Mouse (Mus musculus) CD4-positive helper T cell, adult 2 months (primary cell): ENCODE data around the gene Pou6f1.
"Not testable (repeated sequence)": the region's sequence is repeated elsewhere in the genome, so short reads cannot be mapped to it uniquely, and the experiment has no call there.

Experiments
- DNase-seq: peaks from one replicate; pipeline ENCODE4 v3.0.0-alpha.2; 2012; ENCODE audit warnings: low read depth, missing footprints, low spot score

Gene Pou6f1

DNA sequence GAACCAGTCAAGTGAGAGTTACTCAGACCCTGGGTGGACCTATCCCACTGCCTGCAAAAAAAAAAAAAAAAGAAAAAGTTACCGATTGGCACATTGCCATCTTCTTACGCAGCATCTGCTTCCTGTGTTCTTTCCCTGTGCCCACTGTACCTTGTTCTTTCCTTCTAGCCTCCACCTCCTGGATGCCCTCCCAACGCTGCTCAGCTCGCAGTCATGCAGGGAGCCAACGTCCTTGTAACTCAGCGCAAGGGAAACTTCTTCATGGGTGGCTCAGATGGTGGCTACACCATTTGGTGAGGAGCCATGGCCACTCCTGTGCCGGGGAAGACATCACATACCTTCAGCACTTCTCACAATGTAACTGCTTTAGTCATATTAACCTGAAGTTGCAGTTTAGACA is 19.4 kb upstream of the Pou6f1 start:
- no peak for DNase-seq

DNA sequence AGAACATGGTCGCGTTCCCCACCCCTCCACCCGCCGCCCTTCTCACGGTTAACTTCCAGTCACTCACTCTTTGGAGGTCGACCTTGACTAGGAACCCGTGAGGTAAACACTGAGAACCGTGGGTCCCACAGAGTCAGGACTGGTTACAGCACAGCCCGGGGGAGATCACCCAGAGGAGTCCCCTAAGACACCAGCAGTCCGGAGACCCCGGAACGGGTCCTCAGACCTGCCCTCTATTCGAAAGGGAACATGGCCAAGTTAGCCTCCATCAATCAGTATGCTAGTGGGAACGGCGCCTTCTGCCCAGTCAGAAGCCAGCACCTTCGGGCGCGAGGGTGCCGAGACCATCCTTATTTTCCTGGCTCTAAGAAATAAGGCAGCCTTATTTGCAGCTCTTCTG is 16.4 kb upstream of the Pou6f1 start:
- DNase-seq: no peak

DNA sequence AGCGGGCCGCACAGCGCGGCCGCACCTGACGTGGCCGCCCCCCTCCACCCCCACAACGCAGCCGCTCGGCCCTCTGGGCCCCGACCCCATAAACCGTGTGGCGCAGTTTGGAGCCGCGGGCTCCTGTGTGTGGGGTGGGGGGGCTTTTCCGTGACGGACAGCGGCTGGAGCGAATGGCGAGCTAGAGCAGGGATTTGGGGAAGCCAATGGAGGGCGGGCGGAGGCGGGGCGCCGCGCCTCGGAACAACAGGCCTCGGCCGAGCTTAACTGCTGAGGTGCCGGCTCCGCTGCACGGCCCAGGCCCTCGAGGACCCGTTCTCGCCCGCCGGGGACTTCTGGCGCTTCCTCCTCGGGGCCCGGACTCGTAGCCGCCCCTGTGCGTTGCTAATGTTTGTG is 16.0 kb upstream of the Pou6f1 start:
- peak; percentile 93 for DNase-seq

DNA sequence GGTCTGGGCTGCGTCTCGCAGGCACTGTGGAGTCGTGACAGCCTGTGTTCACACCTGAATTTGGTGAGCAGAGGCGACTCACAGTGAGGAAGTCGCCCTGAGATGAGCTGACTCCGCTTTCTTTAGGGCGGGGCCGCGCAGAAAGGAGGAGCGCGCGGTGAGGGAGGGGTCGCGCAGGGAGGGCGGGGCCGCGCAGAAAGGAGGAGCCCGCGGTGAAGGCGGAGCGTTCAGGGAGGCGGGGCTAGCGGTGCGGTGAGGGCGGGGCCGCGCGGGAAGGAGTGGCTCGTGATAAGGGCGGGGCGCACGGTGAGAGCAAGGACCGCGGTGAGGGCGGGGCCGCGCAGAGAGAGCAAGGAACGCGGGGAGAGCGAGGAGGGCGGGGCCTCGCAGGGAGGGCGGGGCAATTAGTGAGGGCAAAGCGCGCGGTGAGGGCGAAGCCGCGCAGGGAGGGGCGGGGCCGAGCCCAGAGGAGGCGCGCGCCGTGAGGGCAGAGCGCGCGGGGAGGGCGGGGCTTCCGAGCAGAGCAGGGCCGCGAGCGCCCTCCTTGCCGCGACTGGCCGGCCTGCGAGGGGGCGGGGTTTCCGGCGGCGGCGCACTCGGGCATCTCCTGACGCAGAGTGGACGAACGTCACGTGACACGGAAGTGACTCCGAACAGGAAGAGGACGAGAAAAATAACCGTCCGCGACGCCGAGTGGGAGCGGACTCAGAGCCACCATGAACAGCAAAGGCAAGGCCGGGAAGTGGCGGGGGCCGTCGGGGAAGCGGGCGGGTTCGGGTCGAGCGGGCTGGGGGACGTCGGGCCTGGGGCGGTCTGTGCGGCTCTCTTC is 15.4 kb upstream of the Pou6f1 start, which contains the start of gene Dazap2:
Gene Dazap2, plus strand, starts transcription at position 354 of the 829 bp plus-strand sequence.
- peak; percentile 100 for DNase-seq

DNA sequence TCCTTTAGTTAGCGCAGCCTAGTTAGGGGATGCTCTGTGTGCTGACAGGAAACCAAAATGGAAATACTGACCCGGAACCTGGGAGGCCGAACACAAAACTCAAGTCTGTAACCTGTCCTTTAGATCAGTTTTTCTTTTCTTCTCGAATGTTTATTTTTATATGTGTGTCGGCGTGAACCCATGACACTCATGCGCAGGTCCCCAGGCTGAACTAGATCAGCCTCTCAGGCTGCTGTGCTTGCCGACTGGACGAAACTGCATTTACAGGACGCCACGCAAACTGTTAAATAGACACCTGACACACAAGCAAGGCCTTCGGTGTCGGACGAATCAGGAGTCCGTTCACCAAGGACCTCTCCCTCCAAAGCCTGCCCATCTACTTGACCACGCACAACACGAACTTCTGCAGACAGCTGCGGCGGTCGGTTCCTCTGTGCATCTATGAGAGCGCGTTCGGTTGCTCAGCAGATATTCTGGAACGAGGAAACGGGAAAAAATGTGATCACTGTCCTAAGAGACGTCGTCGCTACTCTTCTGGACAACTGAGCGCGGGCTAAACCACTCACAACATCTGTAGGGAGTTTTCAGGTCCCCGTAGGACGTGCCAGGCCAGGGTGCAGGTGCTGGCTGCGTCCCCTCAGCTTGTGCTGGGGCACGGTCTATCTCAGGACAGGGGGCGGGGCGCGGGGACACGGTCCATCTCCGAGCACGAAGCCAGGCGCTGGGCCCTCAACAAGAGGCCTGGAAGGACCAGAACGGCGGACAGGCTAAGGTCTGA is 14.6 kb upstream of the Pou6f1 start:
- no peak for DNase-seq

DNA sequence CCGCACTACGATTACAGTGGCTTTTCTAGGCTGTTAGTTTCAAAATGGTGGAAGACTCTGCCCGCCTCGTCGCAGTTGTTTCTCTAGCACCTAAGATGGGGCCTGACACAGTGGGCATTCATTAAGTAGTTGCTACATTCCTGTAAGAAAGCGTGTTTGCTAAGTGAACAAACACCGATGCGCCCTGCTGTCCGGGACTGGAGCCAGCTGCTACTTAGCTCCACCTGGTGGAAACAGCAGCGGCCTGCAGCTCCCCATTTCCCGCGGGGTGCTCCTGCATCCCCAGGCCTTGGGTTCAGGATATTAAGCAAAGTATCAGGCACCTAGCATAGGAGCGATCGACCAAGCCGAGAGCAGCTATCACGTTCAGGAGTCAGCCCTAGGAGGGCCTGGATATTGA is 13.8 kb upstream of the Pou6f1 start:
- DNase-seq: peak; percentile 80

DNA sequence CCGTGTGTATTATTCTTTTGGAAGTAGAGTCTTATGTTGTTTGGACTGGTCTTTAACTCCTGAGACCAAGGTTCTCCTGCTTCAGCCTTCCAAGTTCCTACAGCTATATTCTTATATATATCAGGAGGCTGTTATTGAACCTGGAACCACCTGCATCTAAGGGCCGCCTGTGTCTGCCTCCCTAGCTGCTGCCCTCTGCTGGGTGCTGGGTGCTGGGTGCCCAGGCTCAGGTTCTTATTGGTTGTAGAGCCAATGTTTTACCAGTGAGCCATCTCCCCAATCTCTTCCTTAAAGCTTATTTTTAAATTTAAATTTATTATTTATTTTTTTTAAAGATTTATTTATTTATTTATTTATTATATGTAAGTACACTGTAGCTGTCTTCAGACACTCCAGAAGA is 12.6 kb upstream of the Pou6f1 start:
- peak; percentile 62 for DNase-seq

DNA sequence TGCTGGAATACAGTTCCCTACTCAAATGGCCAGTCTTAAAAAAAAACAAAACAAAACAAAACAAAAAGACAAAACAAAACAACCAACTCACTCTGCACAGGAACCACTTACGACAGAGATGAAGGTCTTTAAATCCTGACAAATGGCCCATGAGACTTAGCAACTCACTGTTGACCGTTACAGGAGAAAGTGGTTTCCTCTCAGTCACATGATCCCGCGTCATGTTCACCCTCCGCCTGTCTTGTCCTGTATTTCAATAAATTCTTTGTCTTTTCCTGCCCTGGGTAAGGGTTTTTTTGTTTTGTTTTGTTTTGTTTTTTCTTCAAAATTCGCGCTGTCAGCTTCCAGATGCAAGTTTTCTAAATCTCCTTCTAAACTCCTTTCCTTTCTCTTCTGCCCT is 12.2 kb upstream of the Pou6f1 start:
- DNase-seq: no peak

DNA sequence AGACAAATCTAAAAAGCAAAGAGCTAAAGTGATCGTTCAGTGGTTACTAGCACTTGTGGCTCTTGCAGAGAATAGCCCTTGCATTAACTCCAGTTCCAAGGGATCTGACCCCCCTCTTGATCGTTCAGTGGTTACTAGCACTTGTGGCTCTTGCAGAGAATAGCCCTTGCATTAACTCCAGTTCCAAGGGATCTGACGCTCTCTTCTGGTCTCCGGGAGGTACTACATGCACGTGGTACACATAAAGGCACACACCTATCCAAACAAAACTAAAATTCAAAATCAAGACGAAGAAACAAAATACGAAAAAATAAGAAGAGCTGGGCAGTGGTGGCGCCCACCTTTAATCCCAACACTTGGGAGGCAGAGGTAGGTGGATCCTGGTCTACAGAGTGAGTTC is 6.9 kb upstream of the Pou6f1 start:
- not testable (repeated sequence) for DNase-seq

DNA sequence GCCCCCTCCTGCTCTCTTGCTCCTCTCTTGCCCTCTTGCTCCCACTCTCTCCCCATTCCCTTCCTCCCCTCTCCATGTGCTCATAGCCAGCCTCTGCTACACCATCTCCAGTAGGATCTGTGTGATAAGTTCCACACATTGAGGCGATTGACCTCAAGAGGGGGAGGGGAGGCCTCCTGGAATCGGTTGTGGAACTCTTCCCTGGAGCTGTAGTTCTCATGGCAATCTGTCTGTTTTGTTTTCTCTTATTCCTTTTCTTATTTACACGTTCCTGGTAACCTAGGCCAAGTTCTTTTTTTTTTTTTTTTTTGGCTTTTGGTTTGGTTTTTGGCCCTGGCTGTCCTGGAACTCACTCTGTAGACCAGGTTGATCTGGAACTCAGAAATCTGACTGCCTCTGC is 1.9 kb upstream of the Pou6f1 start:
- no peak for DNase-seq

DNA sequence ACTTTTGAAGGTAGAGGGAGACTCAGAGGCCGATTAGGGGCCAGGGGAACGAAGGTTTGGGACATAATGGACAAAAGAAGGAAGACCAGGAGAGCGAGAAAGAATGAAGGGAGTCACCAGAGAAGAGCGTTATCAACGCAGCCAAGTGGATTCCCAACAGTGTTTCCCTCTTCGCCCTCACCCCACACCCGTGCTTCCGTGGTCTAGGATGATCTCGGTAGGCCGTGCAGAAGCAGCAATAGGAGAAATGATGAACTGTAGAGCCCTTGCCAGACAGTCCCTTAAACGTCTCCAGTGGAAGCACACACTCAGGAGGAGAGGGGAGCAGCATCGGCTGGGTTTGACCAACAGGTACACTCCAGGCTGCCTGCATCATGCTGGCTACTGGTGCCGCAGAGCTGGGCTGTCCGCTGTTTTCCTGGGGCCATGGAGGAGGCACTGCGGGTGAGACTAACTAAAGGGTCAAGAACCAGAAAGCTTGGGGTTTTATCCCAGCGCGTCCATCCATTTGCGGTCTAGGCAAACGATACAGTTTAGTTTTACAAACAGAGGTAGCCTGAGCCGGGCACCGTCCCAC is 1.0 kb upstream of the Pou6f1 start:
- DNase-seq: no peak

DNA sequence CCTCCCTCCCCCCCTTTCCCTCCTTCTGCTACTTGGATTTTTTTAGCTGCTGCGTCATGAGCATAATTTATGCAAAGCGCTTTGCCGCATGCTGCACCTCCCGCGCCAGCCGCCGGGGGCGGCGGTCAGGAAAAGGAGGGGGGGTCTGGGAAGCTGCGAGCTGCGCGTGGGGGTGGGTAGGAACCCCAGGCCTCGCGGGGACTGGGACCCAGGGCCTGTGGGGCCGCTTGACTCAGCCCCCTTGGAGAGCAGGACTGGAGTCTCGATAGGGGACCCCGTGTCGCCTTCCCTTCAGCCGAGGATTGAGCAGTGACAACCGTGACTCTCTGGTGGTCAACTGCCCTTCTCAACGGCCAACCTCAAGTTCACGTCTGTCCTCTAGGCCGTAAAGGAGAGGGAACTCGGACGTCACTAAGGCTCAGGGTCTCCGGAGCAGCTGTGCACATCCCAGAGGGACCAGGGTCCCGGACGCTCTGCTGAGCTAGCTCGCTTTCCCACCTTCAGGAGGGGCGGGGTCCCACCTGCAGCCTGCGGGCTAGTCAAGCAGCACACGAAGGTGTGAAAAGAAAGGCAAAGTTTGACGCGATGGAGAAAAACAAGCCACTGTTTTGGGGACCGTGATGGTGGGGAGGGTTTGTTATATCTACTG is 387 bp upstream of the Pou6f1 start:
- peak; percentile 91 for DNase-seq

DNA sequence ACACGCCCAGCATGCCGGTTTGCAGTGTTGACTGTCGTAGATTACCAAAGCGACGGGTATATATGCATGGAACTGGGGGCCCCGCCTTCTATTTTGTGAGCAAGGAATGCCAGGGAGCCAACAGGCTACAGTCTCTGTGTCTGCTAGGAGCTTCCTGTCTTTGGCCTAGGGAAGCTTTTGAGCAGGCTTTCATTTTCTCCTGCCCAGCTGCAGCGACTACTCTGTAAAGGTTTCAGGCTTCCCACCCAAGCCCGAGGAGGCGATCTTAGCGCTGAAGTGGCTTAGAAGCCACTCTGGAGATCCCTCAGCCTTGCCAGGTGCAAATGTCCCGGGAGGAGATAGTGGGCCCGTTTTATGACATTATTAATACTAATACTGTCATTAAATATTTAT is 905 bp downstream of the Pou6f1 start:
- DNase-seq: no peak

DNA sequence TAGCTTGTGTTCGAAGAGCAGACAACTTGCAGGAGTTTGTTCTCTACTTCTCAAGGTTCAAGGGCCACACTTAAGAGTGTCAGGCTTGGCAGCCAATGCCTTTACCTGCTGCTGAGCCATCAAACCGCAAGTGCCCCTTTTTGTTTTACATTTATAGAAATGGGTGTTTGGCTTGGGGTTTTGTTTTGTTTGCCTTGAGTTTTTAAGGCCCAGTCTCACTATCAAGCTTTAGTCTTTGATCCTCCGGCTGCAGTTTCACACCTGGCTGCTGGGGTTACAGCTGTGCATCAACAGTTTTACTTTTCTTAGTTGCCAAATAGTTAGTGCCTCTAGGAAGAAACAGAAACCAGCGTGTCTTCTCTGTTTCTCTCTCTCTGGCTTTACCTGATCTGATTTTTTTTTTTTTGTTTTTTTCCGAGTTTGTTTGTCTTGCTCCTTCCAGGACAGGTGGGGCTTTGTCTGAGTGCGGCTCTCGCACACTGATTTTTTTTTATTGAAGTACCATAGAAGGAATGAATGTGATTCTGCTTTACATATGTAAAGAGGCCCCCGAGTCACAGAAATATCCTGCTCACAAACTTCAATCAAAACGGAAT is 1.4 kb downstream of the Pou6f1 start:
- DNase-seq: peak; percentile 83

DNA sequence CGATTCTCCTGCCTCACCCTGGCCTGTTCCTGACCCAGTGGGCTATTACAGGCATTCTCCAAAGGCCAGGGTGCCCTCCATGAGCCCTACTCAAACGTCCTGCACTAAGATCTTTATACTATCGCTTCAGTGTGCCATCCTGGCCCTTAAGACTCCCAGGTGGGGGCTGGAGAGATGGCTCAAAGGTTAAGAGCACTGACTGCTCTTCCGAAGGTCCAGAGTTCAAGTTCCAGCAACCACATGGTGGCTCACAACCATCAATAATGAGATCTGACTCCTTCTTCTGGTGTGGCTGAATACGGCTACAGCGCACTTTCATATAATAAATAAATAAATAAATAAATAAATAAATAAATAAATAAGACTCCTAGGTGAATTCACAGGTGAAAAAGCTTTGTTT is 7.0 kb downstream of the Pou6f1 start:
- DNase-seq: no peak

DNA sequence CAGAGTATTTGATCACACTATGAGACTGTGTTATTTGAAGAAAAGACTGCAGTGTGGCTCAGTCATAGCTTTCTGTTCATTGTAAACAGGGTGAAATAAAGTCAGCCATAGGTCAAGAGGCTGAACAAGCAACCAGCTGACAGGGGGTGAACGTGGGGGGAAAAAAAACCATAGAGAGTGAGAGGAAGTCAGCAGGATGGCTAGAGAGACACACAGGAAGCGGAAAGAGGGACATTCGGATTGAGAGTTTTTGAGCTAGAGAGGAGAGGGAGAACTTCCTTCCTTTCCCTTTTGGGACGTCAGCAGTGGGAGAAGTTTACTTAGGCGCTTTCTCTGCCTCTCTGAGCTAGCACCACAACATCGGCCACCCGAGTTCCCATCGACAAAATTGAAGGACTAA is 9.3 kb downstream of the Pou6f1 start:
- DNase-seq: no peak

DNA sequence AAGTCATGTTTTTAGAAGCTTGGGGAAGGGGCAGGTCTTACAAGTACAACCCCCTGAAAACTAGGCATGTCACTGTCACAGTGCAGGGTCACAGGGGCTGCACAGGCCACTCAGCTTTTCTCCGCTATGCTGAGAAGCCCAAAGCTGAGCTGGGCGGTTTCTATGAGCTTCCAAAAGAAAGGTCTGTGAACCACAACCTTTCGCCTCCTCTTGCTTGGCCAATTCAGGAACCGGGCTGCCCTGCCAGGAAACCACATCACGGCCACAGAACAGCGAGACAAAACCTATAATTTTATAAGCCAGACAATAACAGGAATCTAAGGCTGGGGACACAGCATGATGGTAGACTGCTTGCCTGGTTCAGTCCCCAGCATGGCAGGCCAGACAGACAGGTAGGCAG is 11.5 kb downstream of the Pou6f1 start:
- no peak for DNase-seq

DNA sequence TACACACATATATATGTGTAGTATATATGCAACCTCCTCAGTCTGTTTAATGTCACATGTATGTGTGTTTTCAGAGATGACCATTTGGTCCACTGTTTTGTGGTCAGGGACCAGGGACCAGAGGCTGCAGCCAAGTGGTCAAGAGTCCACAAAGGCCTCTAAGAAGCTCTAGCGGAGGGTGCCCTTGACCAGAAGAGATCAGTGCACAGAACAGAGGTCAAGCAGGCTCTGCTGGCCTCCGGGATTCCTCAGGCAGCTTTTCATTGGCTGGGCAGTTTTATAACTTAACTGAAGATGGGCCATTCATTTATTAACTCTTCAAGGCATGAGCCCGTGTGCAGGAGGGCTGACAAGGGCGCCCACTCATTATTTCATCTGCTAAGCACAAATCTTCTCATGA is 12.6 kb downstream of the Pou6f1 start:
- no peak for DNase-seq

DNA sequence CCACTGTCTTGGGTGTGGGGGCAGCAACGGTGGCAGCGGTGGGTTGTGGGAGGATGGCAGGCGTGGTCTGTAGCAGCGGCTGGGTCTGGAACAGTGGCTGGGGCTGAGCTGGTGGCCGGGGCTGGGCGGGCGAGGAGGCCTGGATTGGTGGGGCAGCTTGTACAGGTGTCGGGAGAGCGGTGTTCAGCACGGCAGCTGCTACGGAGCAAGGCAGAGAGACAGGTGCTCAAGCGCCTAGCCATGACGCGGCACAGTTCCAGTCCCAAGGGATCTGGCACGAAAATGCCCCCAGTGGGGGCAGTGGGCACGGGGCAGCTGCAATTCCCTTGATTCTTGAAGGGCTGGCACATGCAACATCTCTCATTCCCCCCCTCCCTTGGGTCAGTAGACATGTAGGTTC is 13.9 kb downstream of the Pou6f1 start:
- no peak for DNase-seq

DNA sequence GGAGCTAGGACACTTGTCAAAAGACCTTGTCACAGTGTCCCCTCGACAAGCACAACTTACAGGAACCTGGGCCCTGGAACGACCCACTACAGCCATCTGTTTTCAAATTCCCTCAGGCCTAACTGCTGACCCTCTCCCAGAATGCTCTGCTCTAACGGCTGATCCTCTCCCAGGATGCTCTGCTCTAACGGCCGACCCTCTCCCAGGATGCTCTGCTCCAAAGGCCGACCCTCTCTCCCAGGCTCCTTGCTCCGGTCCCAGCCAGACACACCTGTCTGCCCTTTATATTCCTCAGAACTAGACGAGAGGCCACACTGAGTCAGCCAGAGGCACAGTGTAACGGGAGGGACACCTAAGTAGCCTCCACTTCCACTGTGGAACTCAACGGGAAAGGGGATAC is 19.7 kb downstream of the Pou6f1 start:
- no peak for DNase-seq

DNA sequence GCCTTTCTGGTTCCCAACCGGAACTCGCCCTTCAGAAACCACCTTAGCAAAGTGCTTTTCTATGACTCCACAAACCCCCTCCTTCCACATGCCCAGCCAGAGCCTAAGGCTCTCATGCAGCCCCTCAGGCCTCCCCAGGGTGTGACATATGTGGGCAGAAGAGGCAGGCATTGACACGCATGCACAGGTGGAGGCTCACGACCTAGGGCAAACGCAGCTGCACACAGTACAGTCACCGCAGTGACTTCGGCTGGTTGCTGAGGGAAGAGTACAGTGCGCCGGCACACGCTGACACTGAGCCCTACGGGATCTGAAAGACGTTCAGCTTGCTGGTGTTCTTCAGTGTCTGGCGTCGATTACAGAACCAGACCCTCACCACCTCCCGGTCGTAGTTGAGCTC is 21.8 kb downstream of the Pou6f1 start:
- DNase-seq: no peak

DNA sequence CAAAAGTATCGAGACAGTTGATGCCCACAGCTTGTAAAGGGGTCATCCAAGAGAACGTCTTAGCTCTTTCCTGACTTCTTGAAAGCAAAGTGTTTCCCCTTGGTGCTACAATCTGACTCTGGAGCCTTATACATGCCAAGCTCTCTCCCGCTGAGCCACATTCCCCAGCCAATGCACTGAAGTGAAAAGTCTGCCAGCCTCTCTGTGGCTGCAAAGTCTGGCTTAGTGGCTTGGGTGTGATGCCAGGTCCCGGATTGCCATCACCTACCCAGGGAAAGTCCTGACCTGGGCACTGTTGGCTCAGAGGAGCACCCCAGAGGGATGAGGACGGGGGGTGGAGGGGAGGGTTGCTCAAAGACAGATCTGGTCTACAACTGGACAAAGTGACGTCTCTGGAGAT is 23.0 kb downstream of the Pou6f1 start:
- no peak for DNase-seq
